Mouse (Mus musculus) erythroblast, embryonic 14.5 days (primary cell): ENCODE data around the gene 1300017J02Rik.

Experiments used
- GATA1 ChIP-seq: IDR thresholded peaks from 2 replicates; pipeline ENCODE4 v1.6.1; 2012; ENCODE audit warnings: low read length, inconsistent platforms, mixed read lengths
- TAL1 ChIP-seq: IDR thresholded peaks from 3 replicates; pipeline ENCODE4 v1.6.1; 2012; ENCODE audit warnings: low read length, inconsistent platforms, mixed read lengths

GRCm38 (mm10) chr9:103239471-103239870 lies 65.4 kb downstream of the 1300017J02Rik start:
- no peak for TF ChIP-seq TAL1
- no peak for TF ChIP-seq GATA1
